Mouse (Mus musculus) heart, adult 2 months (tissue): ENCODE measurements around the gene D430041D05Rik.

Experiments
- CTCF ChIP-seq: fragments of 200-600 bp; IDR thresholded peaks from 2 replicates; pipeline ENCODE4 v1.8.1; 2022; ENCODE audit warnings: antibody characterized with exemption, mild to moderate bottlenecking, moderate library complexity
- POLR2A ChIP-seq: fragments of 200-500 bp; IDR thresholded peaks from 2 replicates; pipeline ENCODE4 v1.6.1; 2011; ENCODE audit warnings: mild to moderate bottlenecking, low read depth, low read length, control low read depth; ENCODE audit not compliant: insufficient read depth

DNA sequence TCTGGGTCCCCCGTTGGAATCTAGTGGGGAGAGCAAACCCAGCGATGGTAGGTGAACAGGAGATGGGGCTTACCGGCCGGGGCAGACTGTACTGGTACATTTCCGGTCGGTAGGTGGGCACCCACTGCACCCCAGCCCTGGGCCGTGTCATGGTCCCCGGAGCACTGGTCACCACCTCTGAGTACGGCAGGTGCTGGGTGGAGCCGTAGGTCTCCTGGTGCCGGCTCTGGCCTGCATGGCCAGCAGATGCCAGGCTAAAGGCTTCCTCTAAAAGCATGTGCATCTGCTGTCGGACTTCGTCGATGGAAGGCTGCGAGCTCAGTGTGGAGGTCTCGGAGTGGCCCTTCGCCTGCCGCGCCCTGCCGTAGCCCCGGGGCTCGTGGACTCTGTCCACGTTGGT is 243.0 kb downstream of the D430041D05Rik start:
- TF ChIP-seq CTCF: no peak
- no peak for TF ChIP-seq POLR2A
